Mouse (Mus musculus) heart, adult 2 months (tissue): ENCODE data around the gene Anapc2.

ENCODE experiments used
- CTCF ChIP-seq: fragments of 200-600 bp; IDR thresholded peaks from 2 replicates; pipeline ENCODE4 v1.8.1; 2022; ENCODE audit warnings: antibody characterized with exemption, mild to moderate bottlenecking, moderate library complexity
- EP300 ChIP-seq: fragments of 200-500 bp; IDR thresholded peaks from 2 replicates; pipeline ENCODE4 v1.6.1; 2011; ENCODE audit warnings: low read depth, low read length, control low read depth; ENCODE audit not compliant: insufficient read depth
- POLR2A ChIP-seq: fragments of 200-500 bp; IDR thresholded peaks from 2 replicates; pipeline ENCODE4 v1.6.1; 2011; ENCODE audit warnings: mild to moderate bottlenecking, low read depth, low read length, control low read depth; ENCODE audit not compliant: insufficient read depth

- TF ChIP-seq POLR2A = no peak
- no peak for TF ChIP-seq EP300
- TF ChIP-seq CTCF = peak; percentile 55
These were observed 19.1 kb downstream of the Anapc2 start for GRCm38 (mm10) chr2:25291184-25292053.
